Mouse (Mus musculus): Measurements from ENCODE around the gene Inpp5b. TPM values are rescaled to one million over a fixed set of nuclear protein-coding genes. Genes with fewer than 3 reads are reported as not detected.

Inpp5b gene
- total RNA-seq, 2 experiments from 2014 or later = 37.3 to 41.2 TPM

Small RNA genes within 50 kb of the gene (microRNA-seq; reads per million reads assigned to microRNA genes)
- 0 reads per million in 2 experiments for gene Gm24721
- 0 reads per million in 2 experiments for gene Mir697
- gene Mir698 = 1.6 to 2.3 reads per million in 2 experiments

Other genes starting within 250 kb of the Inpp5b start
- gene 3100002H09Rik, start 131.0 kb upstream of the Inpp5b start, total RNA-seq (2021) = under 1 TPM; 0.45 to 0.92 TPM
- gene Pou3f1, start 85.0 kb upstream of the Inpp5b start, total RNA-seq (2021) = 10 to 100 TPM; 33.0 to 41.2 TPM
- 10 to 100 TPM; 15.5 to 17.5 TPM for gene Utp11, start 48.2 kb upstream of the Inpp5b start, total RNA-seq (2021)
- 1 to 10 TPM; 4.5 to 4.9 TPM for gene Fhl3, start 41.1 kb upstream of the Inpp5b start, total RNA-seq (2021)
- gene Sf3a3, start 27.1 kb upstream of the Inpp5b start, total RNA-seq (2021) = 10 to 100 TPM; 33.2 to 35.7 TPM
- 10 to 100 TPM; 24.6 to 27.5 TPM for gene Mtf1, start 60.3 kb downstream of the Inpp5b start, total RNA-seq (2021)
- 10 to 100 TPM; 28.0 to 28.4 TPM for gene Yrdc, start 108.8 kb downstream of the Inpp5b start, total RNA-seq (2021)
- gene 1110065P20Rik, start 109.3 kb downstream of the Inpp5b start, total RNA-seq (2021) = 100 to 1,000 TPM; 101 to 106 TPM
- gene Maneal, start 120.3 kb downstream of the Inpp5b start, total RNA-seq (2021) = 10 to 100 TPM; 44.3 to 46.1 TPM
- 10 to 100 TPM; 16.1 to 23.6 TPM for gene Epha10, start 139.0 kb downstream of the Inpp5b start, total RNA-seq (2021)
- 10 to 100 TPM; 16.8 to 17.5 TPM for gene 9930104L06Rik, start 195.2 kb downstream of the Inpp5b start, total RNA-seq (2021)
- 1 to 10 TPM; 3.3 to 3.4 TPM for gene Cdca8, start 197.5 kb downstream of the Inpp5b start, total RNA-seq (2021)
- 10 to 100 TPM; 13.0 to 18.6 TPM for gene Rspo1, start 244.6 kb downstream of the Inpp5b start, total RNA-seq (2021)

Data from layer of hippocampus, postnatal 14 days (tissue).